ENCODE assay signal across 8 mouse cellular contexts in the genomic region with DNA sequence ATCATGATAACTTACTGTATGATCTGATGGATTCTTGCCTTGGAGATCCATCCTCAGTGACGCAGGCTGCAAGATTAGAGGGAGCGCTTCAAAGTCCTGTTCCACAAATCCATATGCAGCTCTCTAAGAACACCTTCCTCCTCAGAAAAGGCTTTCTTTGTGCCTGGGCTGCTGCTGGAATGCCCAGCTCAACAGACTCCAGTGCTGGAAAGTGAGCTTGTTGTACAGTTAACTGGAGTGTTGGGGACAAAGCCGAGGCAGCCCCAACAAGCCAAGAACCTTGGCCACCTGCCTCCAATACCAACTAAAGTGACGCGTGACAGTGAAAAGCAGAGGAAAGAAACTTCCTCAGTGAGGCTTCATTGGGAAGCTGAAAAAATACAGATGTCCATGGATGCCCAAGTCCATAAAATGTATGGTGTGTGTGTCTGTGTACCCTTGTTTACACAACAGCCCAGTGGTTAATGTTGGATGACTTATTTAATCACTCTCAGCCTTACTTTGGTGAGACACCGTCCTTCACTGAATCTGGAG. TPM values are rescaled to one million over a fixed set of nuclear protein-coding genes. Genes with fewer than 3 reads are reported as not detected.
DNase-seq lines count a peak whose midpoint lies in the region; ATAC-seq lines count a peak whose summit lies in the region.

No protein-coding gene starts in this region.

- intact Hi-C loops in heart, postnatal 14 days (cut with DNase I), result no loop called here

- no peaks in the 10 kb centered on the region for H3K9me3 ChIP-seq in megakaryocyte, embryonic 14.5 days
- H3K9me3 ChIP-seq in liver, embryonic 13.5 days (replicated peaks), result no peaks in the 10 kb centered on the region

- H3K4me2 ChIP-seq in liver, embryonic 13.5 days, result peak overlapping the region; percentile 75

- peak; percentile 14 to 15 for DNase-seq in cerebellum, adult 18-20 months
- DNase-seq in cerebellum, postnatal 36 days, result no peak
- peak; percentile 15 to 30 for DNase-seq in heart, postnatal 14 days
- DNase-seq in liver, embryonic 13.5 days, result no peak
- DNase-seq in urinary bladder, postnatal 14 days (ENCODE audit: low spot score), result no peak

- no peak for ATAC-seq in megakaryocyte, adult 5-6 weeks (ENCODE audit: poor library complexity, severe bottlenecking)
- ATAC-seq in liver, embryonic 13.5 days (ENCODE audit: low read depth), result no peak
- no peak for ATAC-seq in monocyte, adult 5-6 weeks (replicated peaks; ENCODE audit: insufficient number of reproducible peaks, low FRiP score, low TSS enrichment, poor library complexity, severe bottlenecking)

- peaks cover 6% of the 10 kb centered on the region for H3K36me3 ChIP-seq in megakaryocyte, embryonic 14.5 days (replicated peaks; ENCODE audit: low read length)
- H3K36me3 ChIP-seq in liver, embryonic 13.5 days, result no peaks in the 10 kb centered on the region

- H3K27me3 ChIP-seq in megakaryocyte, embryonic 14.5 days (replicated peaks), result no peaks in the 10 kb centered on the region
- no peaks in the 10 kb centered on the region for H3K27me3 ChIP-seq in liver, embryonic 13.5 days

- peak overlapping the region; percentile 71 for H3K9ac ChIP-seq in liver, embryonic 13.5 days

- peaks cover 73% of the 10 kb centered on the region for H3K4me1 ChIP-seq in megakaryocyte, embryonic 14.5 days
- peaks cover 66% of the 10 kb centered on the region for H3K4me1 ChIP-seq in liver, embryonic 13.5 days (replicated peaks)

- WGBS in liver, embryonic 13.5 days (ENCODE audit: insufficient replicate concordance), result 64% methylated on average over 6 of the region's 6 CpGs

- peak overlapping the region; percentile 94 for H3K4me3 ChIP-seq in megakaryocyte, embryonic 14.5 days (replicated peaks)
- H3K4me3 ChIP-seq in liver, embryonic 13.5 days (replicated peaks), result peak overlapping the region; percentile 64

- peak overlapping the region; percentile 69; the same call in 1 of the 2 replicates for H3K27ac ChIP-seq in liver, embryonic 13.5 days

RNA-seq across cellular contexts. Expression of gene Glrx, which starts 1.2 kb away (rescaled TPM):
- 6.3 TPM in 1 of 2 replicates, not detected in the other for polyA plus RNA-seq in megakaryocyte, embryonic 14.5 days (2012; ENCODE audit: insufficient read depth, low replicate concordance)
- 272 and 276 TPM in 2 replicates for total RNA-seq in megakaryocyte, adult 5-6 weeks (2015)
- 147 and 155 TPM in 2 replicates for total RNA-seq in megakaryocyte, adult 5-6 weeks (2017)
- 10 to 100 TPM; 54.1 to 55.2 TPM for total RNA-seq in heart, postnatal 14 days (2021)
- 32.2 and 35.7 TPM in 2 replicates for polyA plus RNA-seq in liver, embryonic 13.5 days (2015; fragmentation: Nextera tagmentation; extraction: Ambion mirVana)
- 11.9 to 36.7 TPM (median 19.7 TPM) in 3 replicates for total RNA-seq in monocyte, adult 5-6 weeks (2017)

Comparison
In these comparisons a context has a peak if more than half of its experiments do, and no peak if none do; other contexts are left out.
1. DNase-seq: peak in cerebellum, adult 18-20 months (2 of 2) and heart, postnatal 14 days (2 of 2); none in cerebellum, postnatal 36 days (0 of 2), liver, embryonic 13.5 days (single experiment) and urinary bladder, postnatal 14 days (single experiment).